Mouse (Mus musculus) midbrain, embryonic 13.5 days (tissue): ENCODE measurements around the gene Magi1. TPM values are rescaled to one million over a fixed set of nuclear protein-coding genes. Genes with fewer than 3 reads are reported as not detected.
A peak's percentile ranks its signal among the peaks of the same experiment; 100 is the strongest.

Experiments used
- ATAC-seq: fragments of 200-750 bp; cut with Nextera tagmentation; 2 replicates; pipeline ENCODE4 v1.8.0; 2017; ENCODE audit warnings: mild to moderate bottlenecking, moderate TSS enrichment, moderate library complexity
- H3K27ac ChIP-seq: fragments of 300-500 bp; sonication (generic); 2 replicates; pipeline ENCODE4 v1.5.1; 2015; ENCODE audit warnings: inconsistent platforms, mild to moderate bottlenecking, moderate library complexity
- H3K27me3 ChIP-seq: fragments of 300-500 bp; sonication (generic); 2 replicates; pipeline ENCODE4 v1.6.1; 2015; ENCODE audit warnings: mild to moderate bottlenecking, inconsistent platforms
- H3K36me3 ChIP-seq: fragments of 300-500 bp; sonication (generic); 2 replicates; pipeline ENCODE4 v1.6.1; 2015; ENCODE audit warnings: mild to moderate bottlenecking, inconsistent platforms
- H3K4me1 ChIP-seq: fragments of 300-500 bp; sonication (generic); replicated peaks from 2 replicates; pipeline ENCODE4 v1.6.1; 2015; ENCODE audit warnings: inconsistent platforms
- H3K4me2 ChIP-seq: fragments of 300-500 bp; sonication (generic); replicated peaks from 2 replicates; pipeline ENCODE4 v1.6.1; 2015; ENCODE audit warnings: moderate library complexity, mild to moderate bottlenecking, inconsistent platforms
- H3K4me3 ChIP-seq: fragments of 300-500 bp; sonication (generic); replicated peaks from 2 replicates; pipeline ENCODE4 v1.5.1; 2015; ENCODE audit warnings: mild to moderate bottlenecking, inconsistent platforms
- H3K9ac ChIP-seq: fragments of 300-500 bp; sonication (generic); replicated peaks from 2 replicates; pipeline ENCODE4 v1.6.1; 2015; ENCODE audit warnings: mild to moderate bottlenecking, inconsistent platforms
- H3K9me3 ChIP-seq: fragments of 300-500 bp; sonication (generic); 2 replicates; pipeline ENCODE4 v1.6.1; 2016; ENCODE audit warnings: mild to moderate bottlenecking, inconsistent platforms
- WGBS: fragments of 180-500 bp; shearing (Covaris S2); methylation state at CpG from one replicate; pipeline ENCODE4 v1.1.7; 2015; 5-methylcytosine and 5-hydroxymethylcytosine counted together
- polyA plus RNA-seq: library from polyadenylated mRNA; unstranded; fragments of >200 nt; fragmentation: Nextera tagmentation; extraction: Ambion mirVana; gene quantifications from 2 replicates; pipeline ENCODE4 v1.2.1, GENCODE M21; 2015

The Magi1 gene
- polyA plus RNA-seq, 1 experiment from 2014 or later: 39.4 TPM

GRCm38 (mm10) chr6:94084752-94085151 lies 199.0 kb downstream of the Magi1 start:
- ATAC-seq: peak; percentile 70
- peaks cover 8% of the 10 kb centered on the region; the same call in 1 of the 2 replicates for H3K27me3 ChIP-seq
- no peak overlapping the region for H3K4me3 ChIP-seq
- 9% methylated on average over 5 of the region's 5 CpGs for WGBS
- 0 out of 2 replicates have a peak overlapping the region, but pooled peaks have one; percentile 3 for H3K27ac ChIP-seq
- H3K4me2 ChIP-seq: no peak overlapping the region
- no peaks in the 10 kb centered on the region for H3K36me3 ChIP-seq
- H3K9ac ChIP-seq: no peak overlapping the region
- H3K9me3 ChIP-seq: no peaks in the 10 kb centered on the region
- H3K4me1 ChIP-seq: peaks cover 16% of the 10 kb centered on the region

DNA sequence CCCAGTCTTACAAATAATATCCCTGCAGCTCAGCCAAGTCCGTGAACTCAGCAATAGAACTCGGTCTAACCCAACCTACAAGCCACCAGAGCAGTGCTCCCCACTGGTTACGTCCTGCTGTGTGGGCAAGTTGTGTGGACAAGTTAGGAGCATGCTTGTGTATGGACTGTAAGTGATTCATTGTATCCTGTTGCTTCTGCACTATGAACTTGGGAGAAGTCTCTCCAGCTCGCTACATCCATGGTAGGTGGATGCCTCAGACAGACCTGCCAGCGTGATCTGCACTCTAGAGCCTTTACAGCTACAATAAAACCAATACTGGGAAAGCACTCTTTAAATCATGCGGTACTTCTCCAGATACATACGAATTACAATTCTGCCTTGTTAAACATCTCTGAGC lies 200.3 kb downstream of the Magi1 start:
- Histone ChIP-seq H3K4me3 (no peak overlapping the region), H3K27me3 (peaks cover 8% of the 10 kb centered on the region; the same call in 1 of the 2 replicates), H3K4me1 (peaks cover 20% of the 10 kb centered on the region), H3K27ac (no peak overlapping the region), H3K4me2 (no peak overlapping the region), H3K36me3 (no peaks in the 10 kb centered on the region), H3K9me3 (no peaks in the 10 kb centered on the region), H3K9ac (no peak overlapping the region)
- no peak for ATAC-seq
- 95% methylated on average over 7 of the region's 7 CpGs for whole genome bisulfite sequencing

- WGBS: 19% methylated on average over 4 of the region's 4 CpGs
- ATAC-seq: no peak
Measured at GRCm38 (mm10) chr6:94080933-94081545, 202.7 kb downstream of the Magi1 start.

GRCm38 (mm10) chr6:94078934-94079333 lies 204.8 kb downstream of the Magi1 start:
- 37% methylated on average over 8 of the region's 8 CpGs for WGBS
- no peak overlapping the region for H3K4me3 ChIP-seq
- H3K9ac ChIP-seq: no peak overlapping the region
- ATAC-seq: no peak
- no peaks in the 10 kb centered on the region for H3K9me3 ChIP-seq
- H3K27me3 ChIP-seq: no peaks in the 10 kb centered on the region
- H3K27ac ChIP-seq: no peak overlapping the region
- no peaks in the 10 kb centered on the region for H3K36me3 ChIP-seq
- H3K4me1 ChIP-seq: peaks cover 13% of the 10 kb centered on the region
- H3K4me2 ChIP-seq: no peak overlapping the region

More at GRCm38 (mm10) chr6:94080933-94081545, 202.7 kb downstream of the Magi1 start:
- Histone ChIP-seq H3K27ac (no peak overlapping the region), H3K4me1 (peaks cover 20% of the 10 kb centered on the region), H3K9me3 (no peaks in the 10 kb centered on the region), H3K4me2 (no peak overlapping the region), H3K27me3 (no peaks in the 10 kb centered on the region), H3K4me3 (no peak overlapping the region), H3K9ac (no peak overlapping the region), H3K36me3 (no peaks in the 10 kb centered on the region)

DNA sequence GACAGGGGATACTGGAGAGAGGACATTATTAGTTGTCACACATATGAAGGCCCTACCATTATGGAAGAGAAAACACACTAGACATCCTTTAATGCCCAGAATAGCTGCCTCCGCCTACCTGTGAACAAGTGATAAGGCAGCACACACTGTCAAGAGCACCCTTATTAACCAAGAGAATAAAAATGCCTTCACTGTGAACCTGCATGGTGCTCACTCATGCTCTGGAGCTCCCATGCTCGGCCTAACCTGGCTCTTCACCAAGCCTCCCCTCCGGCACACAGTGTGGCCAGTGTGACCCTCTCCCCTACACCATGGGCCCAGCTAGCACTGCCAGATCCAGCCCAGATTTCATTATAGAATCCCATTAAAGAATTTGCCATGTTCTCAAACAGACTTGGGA lies 206.7 kb downstream of the Magi1 start:
- no peak overlapping the region for H3K9ac ChIP-seq
- peaks cover 10% of the 10 kb centered on the region for H3K4me1 ChIP-seq
- no peak overlapping the region for H3K27ac ChIP-seq
- no peaks in the 10 kb centered on the region for H3K9me3 ChIP-seq
- WGBS: 98% methylated on average over 3 of the region's 3 CpGs
- no peak overlapping the region for H3K4me3 ChIP-seq
- no peaks in the 10 kb centered on the region for H3K36me3 ChIP-seq
- no peaks in the 10 kb centered on the region for H3K27me3 ChIP-seq
- no peak overlapping the region for H3K4me2 ChIP-seq
- no peak for ATAC-seq

DNA sequence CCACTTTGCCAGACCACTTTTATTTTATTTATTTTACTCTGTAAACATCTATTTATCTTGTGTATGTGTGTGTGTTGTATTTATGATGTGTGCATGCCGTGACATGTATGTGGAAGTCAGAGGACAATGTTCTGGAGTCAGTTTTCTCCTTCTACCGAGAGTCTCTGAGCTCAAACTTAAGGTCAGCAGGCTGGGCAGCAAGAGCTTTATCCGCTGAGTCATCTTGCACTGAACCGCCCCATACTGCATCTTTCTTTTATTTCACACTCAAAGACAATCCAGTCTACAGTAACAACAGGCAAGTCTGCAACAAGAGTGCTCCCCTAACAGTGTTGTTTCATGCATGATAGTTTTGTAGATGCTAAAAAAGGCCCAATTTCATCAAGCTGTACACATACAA lies 207.7 kb downstream of the Magi1 start:
- peaks cover 10% of the 10 kb centered on the region for H3K4me1 ChIP-seq
- no peak overlapping the region for H3K4me2 ChIP-seq
- H3K4me3 ChIP-seq: no peak overlapping the region
- H3K27me3 ChIP-seq: no peaks in the 10 kb centered on the region
- no peaks in the 10 kb centered on the region for H3K9me3 ChIP-seq
- H3K9ac ChIP-seq: no peak overlapping the region
- no peaks in the 10 kb centered on the region for H3K36me3 ChIP-seq
- WGBS: 89% methylated on average over 4 of the region's 4 CpGs
- no peak for ATAC-seq
- no peak overlapping the region for H3K27ac ChIP-seq

DNA sequence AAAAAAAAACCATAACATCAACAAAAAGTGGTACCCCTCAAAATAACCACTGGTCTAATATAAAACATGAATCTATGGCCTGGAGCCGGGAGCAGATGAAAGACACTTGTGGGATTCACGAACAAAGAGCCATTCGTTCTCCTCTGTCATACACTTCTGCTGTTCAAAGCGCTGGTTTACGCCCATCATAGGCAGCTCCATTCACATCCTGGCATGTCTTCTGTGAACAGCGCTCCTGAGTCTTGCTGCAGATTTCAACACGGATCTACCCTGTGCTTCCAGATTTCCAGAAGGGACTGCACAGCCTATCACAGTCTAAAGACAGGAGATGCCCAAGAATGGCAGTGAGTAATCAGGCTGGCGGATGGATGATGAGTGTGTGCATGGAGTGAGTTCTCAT lies 208.5 kb downstream of the Magi1 start:
- no peaks in the 10 kb centered on the region for H3K9me3 ChIP-seq
- H3K4me2 ChIP-seq: no peak overlapping the region
- no peak overlapping the region for H3K9ac ChIP-seq
- no peak for ATAC-seq
- H3K4me1 ChIP-seq: peaks cover 10% of the 10 kb centered on the region
- H3K4me3 ChIP-seq: no peak overlapping the region
- no peaks in the 10 kb centered on the region for H3K36me3 ChIP-seq
- 52% methylated on average over 8 of the region's 8 CpGs for WGBS
- no peak overlapping the region for H3K27ac ChIP-seq
- no peaks in the 10 kb centered on the region for H3K27me3 ChIP-seq

DNA sequence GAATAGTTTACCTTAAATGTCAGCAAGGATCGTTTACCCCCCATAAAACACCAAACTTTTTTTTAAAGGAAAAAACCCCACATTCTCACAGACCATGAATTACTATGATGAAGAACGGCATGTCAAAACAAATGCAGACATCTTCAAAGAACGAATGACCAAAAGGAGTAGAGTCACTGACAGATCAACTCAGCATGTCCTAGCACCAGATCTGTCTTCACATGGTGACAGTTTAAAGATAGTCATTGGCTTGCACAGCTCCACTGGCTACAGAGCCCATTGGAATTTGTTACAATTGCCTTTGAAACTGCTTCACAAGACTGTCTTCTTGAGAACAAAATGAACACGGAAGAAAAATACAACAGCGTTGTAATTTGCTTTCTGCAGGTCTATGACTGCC lies 212.0 kb downstream of the Magi1 start:
- Histone ChIP-seq H3K9ac (no peak overlapping the region), H3K4me3 (no peak overlapping the region), H3K4me1 (peaks cover 6% of the 10 kb centered on the region; the same call in 1 of the 2 replicates), H3K9me3 (no peaks in the 10 kb centered on the region), H3K27me3 (no peaks in the 10 kb centered on the region), H3K4me2 (no peak overlapping the region), H3K36me3 (no peaks in the 10 kb centered on the region), H3K27ac (no peak overlapping the region)
- WGBS: 88% methylated on average over 5 of the region's 5 CpGs
- ATAC-seq: no peak

DNA sequence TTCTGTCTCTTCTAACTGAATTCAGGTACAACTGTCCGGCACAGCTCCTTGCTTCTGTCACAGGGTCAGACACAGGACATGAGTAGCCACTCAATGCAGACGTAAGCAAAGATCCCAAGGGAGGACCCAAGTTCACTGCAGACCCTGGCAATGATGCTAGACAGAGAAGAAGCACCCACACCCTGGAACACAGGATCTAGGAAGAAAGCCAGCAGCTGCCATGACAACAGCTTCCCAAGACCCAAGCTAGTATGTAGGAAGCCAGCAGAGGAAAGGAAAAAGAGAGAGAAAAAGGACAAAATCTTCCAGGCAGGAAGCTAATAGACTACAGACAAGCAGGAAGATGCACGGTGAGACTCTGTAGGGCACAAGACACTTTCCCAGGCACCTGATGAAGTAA lies 213.0 kb downstream of the Magi1 start:
- H3K4me3 ChIP-seq: no peak overlapping the region
- 79% methylated on average over 3 of the region's 3 CpGs for WGBS
- no peak overlapping the region for H3K9ac ChIP-seq
- no peaks in the 10 kb centered on the region for H3K9me3 ChIP-seq
- no peak overlapping the region for H3K4me2 ChIP-seq
- H3K27me3 ChIP-seq: no peaks in the 10 kb centered on the region
- H3K36me3 ChIP-seq: no peaks in the 10 kb centered on the region
- H3K4me1 ChIP-seq: peaks cover 6% of the 10 kb centered on the region; the same call in 1 of the 2 replicates
- no peak for ATAC-seq
- no peak overlapping the region for H3K27ac ChIP-seq

DNA sequence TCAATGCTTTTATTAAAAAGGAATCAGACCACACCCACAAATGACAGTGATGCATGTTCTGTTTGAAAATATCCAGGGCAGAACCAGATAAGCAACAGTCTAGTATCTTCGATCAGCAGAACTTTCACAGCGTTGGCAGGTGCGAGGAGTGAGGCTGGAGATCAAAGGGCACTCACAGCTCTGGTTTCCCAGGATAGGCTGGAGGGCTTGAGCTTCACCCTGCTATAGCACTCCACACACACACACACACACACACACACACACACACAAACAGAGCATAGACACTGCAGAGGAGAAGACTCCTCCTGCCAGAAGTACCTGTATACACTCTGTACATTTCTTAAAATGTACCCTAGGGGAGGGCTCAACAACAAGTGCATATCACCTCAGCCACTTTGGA lies 214.3 kb downstream of the Magi1 start:
- no peaks in the 10 kb centered on the region for H3K9me3 ChIP-seq
- H3K36me3 ChIP-seq: no peaks in the 10 kb centered on the region
- no peak overlapping the region for H3K4me2 ChIP-seq
- 0 out of 2 replicates have a peak, but pooled peaks cover 2% of the 10 kb centered on the region for H3K4me1 ChIP-seq
- H3K4me3 ChIP-seq: no peak overlapping the region
- ATAC-seq: no peak
- no peak overlapping the region for H3K9ac ChIP-seq
- 69% methylated on average over 3 of the region's 3 CpGs for WGBS
- no peaks in the 10 kb centered on the region for H3K27me3 ChIP-seq
- H3K27ac ChIP-seq: no peak overlapping the region

GRCm38 (mm10) chr6:94067741-94068450 lies 215.8 kb downstream of the Magi1 start:
- 62% methylated on average over 8 of the region's 8 CpGs for WGBS
- no peak overlapping the region for H3K4me2 ChIP-seq

DNA sequence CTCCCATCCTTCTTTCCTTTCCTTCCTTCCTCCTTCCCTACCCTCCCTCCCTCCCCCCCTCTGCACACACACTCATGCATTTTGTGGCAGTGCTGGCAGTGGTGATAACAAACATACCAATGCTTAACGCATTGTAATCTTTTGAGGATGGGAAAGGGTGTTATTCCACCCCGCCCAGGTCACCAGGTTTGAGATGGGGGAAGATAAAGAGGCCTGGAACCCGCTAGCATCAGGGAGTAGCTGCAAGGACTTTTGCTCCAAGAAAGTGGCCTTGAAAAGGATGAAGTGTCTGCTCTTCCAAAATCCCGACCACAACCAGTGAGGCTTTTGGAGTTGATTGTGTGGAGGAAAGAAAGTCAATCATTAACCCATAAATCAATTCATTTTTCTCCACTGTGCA lies 218.9 kb downstream of the Magi1 start:
- WGBS: 88% methylated on average over 4 of the region's 4 CpGs
- Histone ChIP-seq H3K4me2 (no peak overlapping the region), H3K36me3 (no peaks in the 10 kb centered on the region), H3K4me3 (no peak overlapping the region), H3K27me3 (no peaks in the 10 kb centered on the region), H3K27ac (no peak overlapping the region), H3K4me1 (0 out of 2 replicates have a peak, but pooled peaks cover 4% of the 10 kb centered on the region), H3K9me3 (no peaks in the 10 kb centered on the region), H3K9ac (no peak overlapping the region)
- ATAC-seq: no peak

More at GRCm38 (mm10) chr6:94067741-94068450, 215.8 kb downstream of the Magi1 start:
- H3K27ac ChIP-seq: no peak overlapping the region
- no peak overlapping the region for H3K4me3 ChIP-seq
- H3K9ac ChIP-seq: no peak overlapping the region
- H3K27me3 ChIP-seq: no peaks in the 10 kb centered on the region
- H3K4me1 ChIP-seq: no peaks in the 10 kb centered on the region
- ATAC-seq: no peak
- no peaks in the 10 kb centered on the region for H3K36me3 ChIP-seq
- H3K9me3 ChIP-seq: no peaks in the 10 kb centered on the region
